In genomic region chr1:85900521-85901333, GRCm38 (mm10) we compare ENCODE assay signal across 9 mouse cellular contexts. TPM values are rescaled to one million over a fixed set of nuclear protein-coding genes. Genes with fewer than 3 reads are reported as not detected.
A peak's percentile ranks its signal among the peaks of the same experiment; 100 is the strongest.
DNase-seq lines count a peak whose midpoint lies in the region; ATAC-seq and TF ChIP-seq lines count a peak whose summit lies in the region.
"Had no signal": no experiment of that assay in that cellular context is flagged by ENCODE, and none has a peak within 500 bp of the region (broad histone marks: within the 10 kb centered on the region; RNA-seq: fewer than 3 reads in every experiment).

No protein-coding gene starts in this region.

- H3K27ac ChIP-seq in left cerebral cortex, adult 2 months: peak overlapping the region; percentile 87
- H3K27ac ChIP-seq in heart, embryonic 15.5 days: peak overlapping the region; percentile 77
- peak overlapping the region; percentile 60 for H3K27ac ChIP-seq in olfactory bulb, adult 2 months (ENCODE audit: insufficient read depth, low read depth, low read length)

- no peak for TF ChIP-seq CTCF in left cerebral cortex, adult 2 months (IDR thresholded peaks at IDR 0.05)
- no peak for TF ChIP-seq CTCF in olfactory bulb, adult 2 months (IDR thresholded peaks at IDR 0.05; ENCODE audit: insufficient read depth, low read depth, low read length)

- no peaks in the 10 kb centered on the region for H3K9me3 ChIP-seq in heart, embryonic 15.5 days (replicated peaks)

- no peak overlapping the region for H3K4me3 ChIP-seq in left cerebral cortex, adult 2 months
- no peak overlapping the region for H3K4me3 ChIP-seq in heart, embryonic 15.5 days
- no peak overlapping the region for H3K4me3 ChIP-seq in olfactory bulb, adult 2 months (ENCODE audit: insufficient read depth, low read depth, low read length)

- peaks cover 81% of the 10 kb centered on the region for H3K4me1 ChIP-seq in heart, embryonic 15.5 days (replicated peaks)
- peaks cover 58% of the 10 kb centered on the region for H3K4me1 ChIP-seq in olfactory bulb, adult 2 months (ENCODE audit: control insufficient read depth, insufficient read depth, low read length)

- H3K27me3 ChIP-seq in heart, embryonic 15.5 days: no peaks in the 10 kb centered on the region

- no peak overlapping the region for H3K9ac ChIP-seq in heart, embryonic 15.5 days
- H3K9ac ChIP-seq: liver, postnatal 0 days had no signal

- DNase-seq in adrenal gland, adult 2 months: peak; percentile 47
- no peak for DNase-seq in adrenal gland, adult 8-10 months
- no peak for DNase-seq in left cerebral cortex, adult 2 months (ENCODE audit: extremely low spot score in 1 of 2, low spot score in 2 of 2)
- no peak for DNase-seq in left cerebral cortex, postnatal 14 days (ENCODE audit: low spot score in 2 of 2)
- no peak for DNase-seq in thymus, postnatal 10 days (ENCODE audit: low spot score in 2 of 2)
- DNase-seq in kidney, adult 18-20 months: no peak
- DNase-seq: liver, postnatal 0 days had no signal

- H3K4me2 ChIP-seq in heart, embryonic 15.5 days: no peak overlapping the region

- ATAC-seq in heart, embryonic 15.5 days (replicated peaks; ENCODE audit: insufficient number of reproducible peaks, insufficient read depth, low FRiP score, low read depth): no peak
- ATAC-seq: liver, postnatal 0 days had no signal

- intact Hi-C loops in left cerebral cortex, adult 2 months (cut with DNase I): no loop called here
- intact Hi-C loops in left cerebral cortex, postnatal 14 days (cut with DNase I): no loop called here

- peaks cover 13% of the 10 kb centered on the region for H3K36me3 ChIP-seq in heart, embryonic 15.5 days

- 42% methylated on average over 7 of the region's 7 CpGs for WGBS in heart, embryonic 15.5 days
- WGBS in olfactory bulb, adult 2 months: 24% methylated on average over 7 of the region's 7 CpGs

- no peak for TF ChIP-seq POLR2A in olfactory bulb, adult 2 months (IDR thresholded peaks at IDR 0.05; ENCODE audit: insufficient read depth, low read depth, low read length)

RNA-seq across cellular contexts. Expression of gene Itm2c, which starts 6.6 kb away (rescaled TPM):
- 100 to 1,000 TPM; 549 to 588 TPM for total RNA-seq in adrenal gland, adult 2 months (2021)
- polyA plus RNA-seq in adrenal gland, adult 2 months (2012; rRNA removed): 777 and 999 TPM in 2 replicates
- 100 to 1,000 TPM; 674 to 963 (median 811) TPM for total RNA-seq in adrenal gland, adult 8-10 months (2022)
- 100 to 1,000 TPM; 714 to 742 TPM for total RNA-seq in left cerebral cortex, adult 2 months (2021)
- total RNA-seq in left cerebral cortex, postnatal 14 days (2021): 100 to 1,000 TPM; 521 to 559 TPM
- polyA plus RNA-seq in heart, embryonic 15.5 days (2015; fragmentation: Nextera tagmentation; extraction: Ambion mirVana): 181 and 231 TPM in 2 replicates
- not detected in 2 replicates for polyA plus RNA-seq in olfactory bulb, adult 2 months (2012; ENCODE audit: insufficient read depth, insufficient read length, low replicate concordance, missing spikeins)

RNA-seq across cellular contexts. Expression of gene 4933407L21Rik, which starts 27.6 kb away (rescaled TPM):
- total RNA-seq in adrenal gland, adult 2 months (2021): under 1 TPM in 1 of 2 experiments, not detected in 1; 0.24 TPM
- polyA plus RNA-seq in adrenal gland, adult 2 months (2012; rRNA removed): 0.10 TPM in 1 of 2 replicates, not detected in the other
- total RNA-seq in adrenal gland, adult 8-10 months (2022): 1 to 10 TPM in 1 of 4 experiments, under 1 TPM in 1, not detected in 2; 0.30 to 1.3 TPM
- 1 to 10 TPM; 5.5 to 7.2 TPM for total RNA-seq in left cerebral cortex, adult 2 months (2021)
- 1 to 10 TPM; 7.8 to 9.6 TPM for total RNA-seq in left cerebral cortex, postnatal 14 days (2021)
- polyA plus RNA-seq in heart, embryonic 15.5 days (2015; fragmentation: Nextera tagmentation; extraction: Ambion mirVana): 0.04 and 0.18 TPM in 2 replicates
- polyA plus RNA-seq in olfactory bulb, adult 2 months (2012; ENCODE audit: insufficient read depth, insufficient read length, low replicate concordance, missing spikeins): not detected in 2 replicates
